Mouse (Mus musculus) adrenal gland, postnatal 14 days (tissue): ENCODE measurements around the gene Fbxo39. TPM values are rescaled to one million over a fixed set of nuclear protein-coding genes. Genes with fewer than 3 reads are reported as not detected.

Experiments
- DNase-seq: peaks from one replicate; pipeline ENCODE4 v3.0.0; 2021; ENCODE audit warnings: mixed read lengths
- long read RNA-seq, 2 experiments: library from polyadenylated mRNA; stranded (forward); transcript quantifications; one replicate each; pipeline ENCODE4 v2.0.0; 2021
- total RNA-seq: library from RNA; stranded (reverse); gene quantifications from 2 replicates; pipeline ENCODE4 v1.2.3, GENCODE M21; 2021

The Fbxo39 gene
- not detected in 2 replicates for total RNA-seq
- long read RNA-seq, experiment 1, result 0 reads
- long read RNA-seq, experiment 2, result 0 reads

DNA sequence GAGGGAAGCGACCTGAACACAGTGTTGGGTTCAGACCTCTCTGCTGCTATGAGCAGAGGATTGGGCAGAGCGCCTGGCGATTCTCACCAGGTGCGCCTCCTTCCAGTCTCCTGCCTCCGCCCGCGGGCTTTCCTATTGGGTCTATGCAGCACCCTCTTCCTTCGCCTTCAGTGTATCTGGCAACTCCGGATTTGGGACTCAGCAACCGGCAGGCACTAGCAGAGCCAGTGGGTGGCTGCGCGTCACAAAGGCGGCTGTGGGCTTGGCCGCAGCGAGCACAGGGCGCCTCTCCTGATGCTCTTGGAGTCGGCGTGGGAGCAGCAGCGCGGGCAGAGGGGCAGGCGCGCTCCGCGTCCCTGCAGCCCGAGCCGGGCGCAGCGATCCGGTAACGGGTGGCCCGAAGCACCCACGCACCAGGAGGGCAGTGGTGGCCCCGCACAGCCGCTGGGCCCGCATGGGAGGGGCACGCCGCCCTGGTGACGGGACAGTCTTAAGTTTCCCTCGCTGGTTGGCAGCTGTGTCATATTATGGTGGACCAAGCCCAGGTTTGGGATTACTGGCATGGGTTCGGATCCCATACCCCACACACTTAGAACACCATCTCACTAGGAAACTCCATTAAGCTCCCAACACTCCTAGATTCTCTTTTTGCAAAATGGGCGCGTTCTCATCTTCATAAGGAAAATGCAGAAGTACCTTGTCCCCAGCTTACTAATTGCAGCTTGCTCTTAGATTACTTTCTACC, at the start of gene Fbxo39:
TSS of gene Fbxo39 (plus strand) at position 294 of the 745 bp plus-strand sequence.
- DNase-seq, result peak; percentile 29

DNA sequence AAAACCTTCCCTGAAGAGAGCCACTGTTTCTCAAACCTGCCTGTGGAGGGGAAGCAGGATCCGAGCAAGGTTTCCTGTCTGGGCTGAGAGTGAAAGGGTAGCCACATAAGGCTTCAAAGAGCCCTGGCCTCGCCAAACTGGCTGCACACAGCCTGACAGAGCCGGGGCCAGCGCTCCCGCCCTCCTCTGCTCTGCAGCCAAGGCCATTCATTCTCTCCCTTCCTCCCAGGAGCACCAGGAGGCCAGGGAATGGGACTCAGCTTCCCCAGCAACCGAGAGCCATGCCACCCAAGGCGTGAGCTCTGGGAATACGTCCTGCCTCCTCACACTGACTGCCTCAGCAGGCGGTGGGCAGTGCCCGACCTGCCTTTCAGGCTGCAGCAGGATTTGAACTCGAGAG, 48.8 kb upstream of the Fbxo39 start:
- peak; percentile 43 for DNase-seq

DNA sequence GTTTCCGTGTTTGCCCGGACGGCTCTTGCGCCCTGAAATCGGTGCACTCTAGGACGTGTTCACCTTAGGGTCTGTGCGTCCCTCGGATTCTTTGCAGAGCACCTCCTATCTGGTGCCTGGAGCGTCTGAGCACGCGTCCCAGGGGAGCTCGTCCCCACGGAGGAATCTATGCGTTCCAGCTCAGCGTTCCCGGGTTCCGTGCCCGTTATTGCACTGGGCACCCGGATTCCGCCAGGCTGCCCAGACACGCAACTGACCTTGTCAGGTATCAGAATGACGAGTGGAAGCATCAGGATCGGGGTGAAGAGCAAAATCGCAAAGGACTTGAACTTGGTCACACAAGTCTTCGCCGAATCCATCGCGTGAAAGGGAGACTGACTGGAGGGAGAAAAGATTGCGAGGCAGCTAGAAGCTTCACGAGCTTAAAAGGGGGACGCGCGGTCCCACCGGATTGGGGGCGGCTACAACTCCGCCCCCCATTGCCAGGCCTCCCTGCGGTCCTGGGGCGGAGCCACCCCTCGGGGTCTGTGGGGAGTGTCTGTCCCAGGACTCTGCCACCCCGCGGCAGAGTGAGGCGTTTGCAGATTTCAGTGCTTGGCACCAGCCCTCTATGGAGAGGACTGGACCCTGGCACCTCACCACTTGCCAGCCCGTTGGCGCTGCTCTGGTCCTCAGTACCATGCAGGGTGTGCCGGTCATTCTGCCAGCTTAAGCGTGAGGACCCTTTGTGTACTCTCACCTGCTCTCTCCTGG, 47.9 kb upstream of the Fbxo39 start:
- peak; percentile 75 for DNase-seq

GRCm38 (mm10) chr11:72266960-72267560, 47.2 kb upstream of the Fbxo39 start, which contains the start of gene Slc13a5:
Slc13a5 (minus strand) TSS chr11:72267222.
- peak; percentile 21 for DNase-seq

DNA sequence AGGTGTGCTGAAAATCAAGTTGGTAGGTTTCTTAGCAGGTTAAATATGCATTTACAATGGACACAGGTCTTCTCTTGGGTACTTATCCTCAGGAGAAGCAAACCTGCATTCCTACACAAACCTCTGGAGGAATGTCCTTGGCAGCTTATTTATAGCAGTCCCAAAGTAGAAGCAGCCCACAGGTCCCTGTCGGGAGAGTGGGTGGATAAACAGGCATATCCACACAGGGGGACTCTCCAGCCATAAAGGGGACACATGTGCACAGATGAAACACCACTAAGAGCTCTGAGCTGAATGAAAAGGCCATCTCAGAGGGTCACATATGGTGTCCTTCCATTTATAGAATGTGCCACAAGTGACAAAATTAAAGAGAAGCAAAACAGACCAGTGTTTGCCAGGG, 42.5 kb upstream of the Fbxo39 start:
- no peak for DNase-seq

- DNase-seq, result no peak
Measured at GRCm38 (mm10) chr11:72273341-72273740, 40.9 kb upstream of the Fbxo39 start.

DNA sequence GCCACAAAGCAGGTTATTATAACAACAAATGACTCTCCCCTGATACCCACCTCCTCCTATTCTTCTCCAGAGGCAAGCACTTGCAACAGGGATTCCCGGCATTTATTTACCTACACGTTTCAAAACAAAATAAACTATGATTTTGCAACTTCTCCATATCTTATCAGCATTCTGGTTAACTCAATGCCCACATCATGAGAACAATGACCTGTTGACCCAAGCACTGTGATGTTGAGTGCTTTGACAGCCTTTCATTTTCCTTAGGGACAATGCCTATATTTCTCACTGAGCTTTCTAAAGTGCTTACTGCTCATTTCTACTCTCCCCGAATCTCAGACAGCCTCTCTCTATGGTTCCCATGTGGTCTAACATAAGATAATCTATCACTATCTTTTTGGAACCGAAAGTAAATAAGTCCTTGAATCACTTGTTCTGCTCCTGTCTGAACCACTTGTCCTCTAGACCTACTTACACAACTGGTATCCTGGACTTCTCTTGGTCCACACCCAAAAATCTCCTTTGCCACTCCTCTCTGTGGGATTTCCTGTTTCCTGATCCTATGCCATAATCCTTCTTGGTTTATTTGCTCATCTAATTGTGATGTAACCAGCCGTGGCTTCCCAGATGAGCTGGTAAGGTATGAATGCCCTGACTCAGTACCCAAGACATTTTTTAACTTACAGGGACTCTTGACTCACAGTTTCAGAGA, 32.9 kb upstream of the Fbxo39 start:
- DNase-seq, result no peak

- DNase-seq, result no peak
Measured at GRCm38 (mm10) chr11:72281852-72282400, 32.3 kb upstream of the Fbxo39 start.

DNA sequence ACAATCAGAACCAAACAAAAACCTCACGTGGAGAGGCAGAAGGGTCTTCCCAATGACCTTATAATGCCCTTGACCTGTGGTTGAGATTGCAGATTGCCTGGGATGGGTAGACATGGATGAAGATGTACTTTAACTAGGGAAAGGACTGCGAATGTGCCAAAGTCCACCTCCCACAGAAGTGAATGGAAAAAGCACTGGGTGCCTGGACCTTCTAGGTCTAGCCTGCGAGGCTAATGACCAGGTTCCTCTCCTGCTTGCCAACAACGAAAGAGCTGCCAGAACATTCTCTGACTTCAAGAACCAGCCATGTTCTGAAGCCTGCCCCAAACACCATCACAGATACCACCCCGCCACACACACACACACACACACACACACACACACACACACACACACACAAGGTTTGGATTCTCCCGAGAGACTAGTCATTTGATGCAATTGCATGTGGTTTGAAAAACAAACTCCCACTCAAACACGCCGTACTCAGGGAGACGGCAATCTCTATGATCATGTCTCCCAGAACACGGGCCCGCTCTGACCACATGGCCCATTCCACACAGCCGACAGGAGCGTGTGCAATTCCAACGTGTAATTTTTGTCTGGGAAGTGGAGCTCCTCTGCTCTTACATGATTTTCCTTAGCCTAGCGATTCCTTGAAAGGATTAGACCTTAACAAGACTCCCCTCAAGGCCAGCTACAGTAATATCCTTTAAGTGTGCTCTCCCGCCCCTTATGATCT, 30.6 kb upstream of the Fbxo39 start:
- no peak for DNase-seq

- DNase-seq, result no peak
Measured at GRCm38 (mm10) chr11:72284532-72285182, 29.6 kb upstream of the Fbxo39 start.

- no peak for DNase-seq
Measured at GRCm38 (mm10) chr11:72285971-72286480, 28.2 kb upstream of the Fbxo39 start.

DNA sequence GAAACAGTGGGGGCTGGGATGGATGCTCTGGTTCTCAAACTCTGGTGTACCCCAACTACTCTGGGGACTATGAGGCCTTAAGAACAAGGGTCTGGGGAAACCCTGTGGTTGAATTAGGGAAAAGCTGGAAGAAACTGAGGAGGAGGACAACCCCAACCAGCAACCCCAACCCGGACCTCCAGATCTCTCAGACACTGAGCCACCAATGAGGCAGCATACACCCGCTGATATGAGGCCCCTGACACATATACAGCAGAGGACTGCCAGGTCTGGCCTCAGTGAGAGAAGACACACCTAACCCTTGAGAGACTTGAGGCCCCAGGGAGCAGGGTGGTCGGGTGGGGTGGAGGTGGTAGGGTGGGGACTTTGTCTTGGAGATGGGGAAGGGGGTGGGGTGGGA, 27.6 kb upstream of the Fbxo39 start:
- DNase-seq, result no peak

- no peak for DNase-seq
Measured at GRCm38 (mm10) chr11:72287126-72287525, 27.1 kb upstream of the Fbxo39 start.

DNA sequence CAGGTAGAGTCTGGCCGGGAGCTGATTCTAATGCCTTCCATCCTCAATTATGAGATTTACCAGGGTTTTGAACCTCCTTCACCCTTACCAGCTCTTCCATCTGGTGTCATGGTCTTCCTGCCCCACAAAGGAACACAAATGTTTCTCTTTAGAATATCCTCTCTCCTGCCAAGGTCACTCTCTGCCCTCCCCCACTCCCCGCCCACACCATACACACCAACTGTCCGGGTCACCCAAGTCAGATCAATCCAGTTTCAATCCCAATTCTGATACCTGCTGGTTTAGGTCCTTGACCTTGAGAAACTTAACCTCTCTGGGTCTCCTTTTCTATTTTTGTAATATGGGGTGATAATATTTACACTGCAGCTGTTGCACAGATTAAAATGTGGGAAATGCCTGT, 26.7 kb upstream of the Fbxo39 start:
- DNase-seq, result no peak

DNA sequence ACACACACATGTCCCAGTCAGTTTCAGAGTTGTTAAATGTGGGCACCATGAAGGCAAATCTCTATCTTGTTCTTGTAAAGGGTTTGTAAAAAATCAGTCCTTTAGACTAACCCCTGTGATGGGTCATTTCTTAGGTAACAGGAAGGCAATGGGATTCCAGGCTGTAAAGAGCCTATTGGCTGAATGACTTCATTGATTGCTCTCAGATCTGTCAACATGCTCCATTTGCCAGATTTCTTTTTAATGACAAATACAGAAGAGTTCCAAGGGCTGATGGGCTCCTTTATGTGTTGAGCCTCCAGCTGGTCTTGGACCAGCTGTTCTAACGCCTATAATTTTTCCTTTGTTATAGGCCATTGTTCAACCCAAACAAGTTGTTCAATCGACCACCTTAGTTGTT, 21.1 kb upstream of the Fbxo39 start:
- no peak for DNase-seq

DNA sequence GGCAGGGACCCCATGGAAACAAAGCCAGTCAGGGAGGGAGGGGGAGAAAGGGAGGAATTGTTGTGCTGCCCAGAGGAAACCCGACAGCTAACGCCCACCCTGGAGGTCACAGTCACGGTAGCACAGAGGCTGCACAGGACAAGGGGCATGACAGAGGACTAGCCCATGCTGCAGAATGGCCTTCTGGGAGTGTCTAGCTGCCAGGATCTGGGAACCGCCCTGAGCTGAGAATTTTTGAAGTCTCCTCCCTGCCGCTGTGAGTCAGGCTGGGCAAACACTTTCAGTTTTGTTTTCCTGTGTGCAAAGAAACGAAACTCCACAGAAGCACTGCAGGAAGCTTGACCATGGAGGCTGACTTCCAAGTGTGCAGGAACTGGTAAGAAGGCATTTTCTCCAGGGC, 12.9 kb upstream of the Fbxo39 start, which contains the start of gene Xaf1:
TSS of gene Xaf1 (plus strand) at position 296 of the 400 bp plus-strand sequence.
- DNase-seq, result peak; percentile 82

DNA sequence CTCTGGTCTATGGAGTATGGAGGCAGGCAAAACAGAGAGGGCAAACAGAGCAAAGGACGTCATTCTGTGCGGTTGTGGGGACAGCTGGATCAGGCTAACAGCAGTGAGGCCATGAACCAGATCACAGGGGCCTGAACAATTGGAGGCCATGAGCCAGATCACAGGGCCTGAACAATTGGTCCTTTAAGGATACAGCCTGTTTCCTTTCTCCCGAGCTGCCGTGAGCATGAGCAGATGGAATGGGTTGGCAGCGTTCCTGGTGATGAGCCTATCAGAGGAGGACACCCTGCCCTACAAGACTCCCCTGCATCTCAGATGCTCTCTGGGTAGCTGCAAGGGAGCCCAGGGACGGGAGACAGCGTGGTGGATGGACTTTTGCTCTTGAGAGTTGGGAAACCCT, 12.0 kb upstream of the Fbxo39 start:
- peak; percentile 54 for DNase-seq

DNA sequence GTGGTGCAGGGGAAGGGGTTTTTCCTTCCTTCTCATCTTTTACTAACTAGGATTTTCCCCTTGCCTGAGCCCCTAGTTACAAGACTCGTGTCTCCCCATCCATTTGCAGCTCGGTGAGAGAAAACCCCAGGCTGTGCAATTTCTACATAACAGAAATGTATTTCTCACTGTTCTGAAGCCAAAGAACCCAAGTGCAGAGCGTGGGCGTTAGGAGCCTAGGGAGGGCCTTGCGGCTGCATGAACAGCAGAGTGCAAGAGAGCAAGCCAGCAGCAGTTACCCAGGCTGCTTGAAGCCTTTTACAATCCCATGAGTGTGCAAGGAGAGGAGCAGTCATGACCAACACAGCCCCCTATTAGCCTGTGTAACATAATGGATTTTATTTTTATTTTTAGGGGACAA, 6.8 kb upstream of the Fbxo39 start:
- DNase-seq, result no peak

DNA sequence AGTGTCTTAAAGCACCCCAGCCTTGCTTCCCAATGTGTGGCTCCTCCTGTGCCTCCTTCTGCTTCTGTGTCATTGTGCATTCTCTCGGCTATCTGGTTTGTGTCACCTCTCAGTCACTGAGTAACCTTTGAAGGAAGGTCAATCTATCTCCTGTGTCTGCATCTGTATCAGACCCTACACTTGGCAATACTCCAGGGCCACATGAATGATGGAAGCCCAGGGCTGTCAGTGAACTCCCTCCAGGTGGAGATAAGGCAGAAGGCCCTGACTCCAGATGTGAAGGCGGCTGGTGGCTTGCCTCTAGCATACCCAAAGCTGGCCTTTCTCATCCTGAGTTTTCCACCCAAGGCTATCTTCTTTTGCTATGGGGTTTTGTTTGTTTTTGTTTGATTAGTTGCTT, 5.3 kb upstream of the Fbxo39 start:
- DNase-seq, result peak; percentile 25

DNA sequence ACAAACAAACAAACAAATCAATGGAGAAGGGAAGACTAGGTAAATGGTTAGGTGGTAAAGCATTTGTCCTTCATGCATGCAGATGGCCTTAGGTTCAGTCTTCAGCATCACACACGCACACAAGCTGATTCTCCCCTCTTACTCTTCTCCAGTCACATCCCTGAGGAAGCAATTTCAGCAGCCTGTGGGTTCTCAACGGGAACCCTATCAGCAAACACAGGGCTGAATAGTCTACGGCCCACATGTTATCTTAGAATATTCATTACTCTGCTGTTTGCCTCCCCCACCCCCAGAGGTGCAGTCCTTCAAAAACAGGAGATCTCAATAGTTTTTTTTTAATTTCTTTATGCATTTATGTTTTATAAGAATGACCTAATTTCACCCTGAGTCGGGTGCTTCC, 3.8 kb upstream of the Fbxo39 start:
- no peak for DNase-seq
